Mouse (Mus musculus) gastrocnemius, adult 8-10 months (tissue): Measurements from ENCODE around the gene Troap. TPM values are rescaled to one million over a fixed set of nuclear protein-coding genes. Genes with fewer than 3 reads are reported as not detected.
"Not testable (repeated sequence)": the region's sequence is repeated elsewhere in the genome, so short reads cannot be mapped to it uniquely, and the experiment has no call there.

ENCODE experiments used
- DNase-seq, 2 experiments: peaks; one replicate each; pipeline ENCODE4 v3.0.0; 2022; ENCODE audit warnings: low spot score in 2 of 2
- total RNA-seq, 4 experiments: library from RNA; stranded (reverse); gene quantifications; 2 replicates each; pipeline ENCODE4 v1.2.4; 2022

Gene Troap
- total RNA-seq, 4 experiments from 2014 or later, result not detected

GRCm38 (mm10) chr15:99040920-99041856, 33.2 kb upstream of the Troap start:
- DNase-seq, result no peak

GRCm38 (mm10) chr15:99042334-99042733, 32.0 kb upstream of the Troap start:
- DNase-seq, result no peak

DNA sequence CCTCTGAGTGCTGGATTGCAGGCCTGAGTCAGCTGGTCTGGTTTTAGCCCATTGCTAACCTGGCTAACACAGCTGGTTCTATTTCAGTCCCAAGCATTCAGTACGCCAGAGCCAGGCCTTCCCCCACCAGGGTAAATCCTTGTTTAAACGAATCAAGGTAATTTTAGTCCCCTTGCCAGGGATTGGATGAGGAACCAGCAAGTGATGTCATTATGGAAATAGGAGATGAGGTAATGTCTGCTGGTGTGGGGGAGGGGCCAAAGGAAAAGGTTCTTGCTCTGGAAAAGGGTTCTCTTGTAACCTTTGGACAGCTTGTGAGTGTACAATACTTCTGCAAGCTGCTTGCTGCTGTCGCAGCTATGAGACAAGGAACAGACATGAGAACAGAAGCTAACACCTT, 29.5 kb upstream of the Troap start:
- no peak for DNase-seq

GRCm38 (mm10) chr15:99045734-99046133, 28.6 kb upstream of the Troap start:
- not testable (repeated sequence) for DNase-seq

- DNase-seq, result peak in 1 of 2 experiments; percentile 31
These were observed 24.7 kb upstream of the Troap start for GRCm38 (mm10) chr15:99049473-99050253.

- no peak for DNase-seq
These were observed 21.0 kb upstream of the Troap start for GRCm38 (mm10) chr15:99053373-99053772.

- no peak for DNase-seq
These were observed 19.3 kb upstream of the Troap start, which contains the start of gene Prph for GRCm38 (mm10) chr15:99055040-99055439. Gene Prph, plus strand, starts transcription at chr15:99055174.

- DNase-seq, result peak in 1 of 2 experiments; percentile 14
These were observed 18.8 kb upstream of the Troap start for GRCm38 (mm10) chr15:99055511-99055961.

GRCm38 (mm10) chr15:99056332-99056731, 18.0 kb upstream of the Troap start:
- no peak for DNase-seq

DNA sequence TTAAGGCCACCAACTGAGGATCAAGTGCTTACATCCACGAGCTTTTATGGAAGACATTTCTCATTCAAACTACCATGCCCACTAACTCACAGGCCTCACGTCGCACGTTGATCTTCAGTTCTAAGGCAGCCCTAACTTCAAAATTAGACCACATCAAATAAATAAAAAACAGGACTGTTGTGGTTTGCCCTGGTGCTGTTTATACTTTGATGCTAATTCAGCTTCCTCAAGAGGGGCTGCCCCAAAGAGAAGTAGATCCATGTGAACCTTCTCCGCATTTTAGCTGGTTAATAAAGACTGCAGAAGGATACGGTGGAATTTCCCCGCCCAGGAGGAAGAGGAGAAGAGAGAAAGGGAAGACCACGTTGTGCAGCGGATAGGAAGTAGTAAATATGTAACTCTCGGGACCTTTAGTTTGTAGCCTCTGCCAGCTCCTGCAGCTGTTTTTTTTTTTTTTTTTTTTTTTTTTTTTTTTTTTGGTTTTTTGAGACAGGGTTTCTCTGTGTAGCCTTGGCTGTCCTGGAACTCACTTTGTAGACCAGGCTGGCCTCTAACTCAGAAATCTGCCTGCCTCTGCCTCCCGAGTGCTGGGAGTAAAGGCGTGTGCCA, 8.7 kb upstream of the Troap start:
- no peak for DNase-seq

GRCm38 (mm10) chr15:99071988-99072387, 2.4 kb upstream of the Troap start:
- no peak for DNase-seq

DNA sequence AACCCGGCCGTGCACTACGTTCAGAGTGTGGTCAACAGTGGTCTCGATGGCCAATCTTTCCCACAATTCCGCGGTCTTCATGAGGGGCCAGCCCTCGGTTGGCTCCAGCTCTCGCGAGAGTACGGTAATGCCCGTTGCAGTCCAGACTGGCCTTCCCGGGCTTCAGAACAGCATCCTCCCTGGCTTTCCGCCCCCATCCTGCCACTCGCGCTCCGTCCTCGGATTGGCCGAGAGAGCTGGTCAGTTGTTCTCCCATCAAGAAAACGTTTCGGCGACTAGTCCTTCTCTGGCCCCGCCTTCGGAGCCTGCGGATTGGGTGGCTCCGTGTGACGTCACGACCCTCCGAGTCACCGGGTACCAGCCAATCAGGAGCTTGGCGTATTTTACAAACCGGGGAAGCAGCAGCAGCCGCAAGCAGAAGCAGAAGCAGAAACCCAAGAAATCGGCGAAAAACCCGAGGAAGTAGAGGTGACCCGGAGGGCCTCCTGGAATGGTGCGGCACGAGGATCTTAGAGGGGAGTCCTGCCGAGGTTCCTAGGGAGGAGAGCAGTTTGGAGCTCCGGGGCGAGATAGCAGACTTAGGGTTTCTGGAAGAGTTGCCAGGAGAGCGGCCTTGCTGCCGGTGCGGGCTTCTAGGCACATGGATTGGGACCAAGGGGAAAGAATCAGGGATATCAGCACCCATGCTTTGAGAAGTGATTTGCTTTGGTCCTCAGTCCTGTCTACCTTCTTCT, 392 bp downstream of the Troap start:
- peak; percentile 93 to 94 for DNase-seq

DNA sequence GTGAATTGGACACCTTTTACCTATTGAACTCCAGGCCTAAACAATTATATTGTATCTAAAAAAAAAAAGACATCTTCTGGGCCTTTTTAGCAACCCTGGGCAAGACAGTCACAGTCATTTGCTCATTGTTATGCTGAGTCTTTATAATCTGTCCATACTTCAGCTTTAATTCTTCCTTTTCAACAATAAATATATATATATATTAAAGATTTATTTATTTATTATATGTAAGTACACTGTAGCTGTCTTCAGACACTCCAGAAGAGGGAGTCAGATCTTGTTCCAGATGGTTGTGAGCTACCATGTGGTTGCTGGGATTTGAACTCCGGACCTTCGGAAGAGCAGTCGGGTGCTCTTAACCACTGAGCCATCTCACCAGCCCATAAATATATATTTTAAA, 1.6 kb downstream of the Troap start:
- not testable (repeated sequence) for DNase-seq

- DNase-seq, result no peak
These were observed 4.0 kb downstream of the Troap start for GRCm38 (mm10) chr15:99078181-99078910.

DNA sequence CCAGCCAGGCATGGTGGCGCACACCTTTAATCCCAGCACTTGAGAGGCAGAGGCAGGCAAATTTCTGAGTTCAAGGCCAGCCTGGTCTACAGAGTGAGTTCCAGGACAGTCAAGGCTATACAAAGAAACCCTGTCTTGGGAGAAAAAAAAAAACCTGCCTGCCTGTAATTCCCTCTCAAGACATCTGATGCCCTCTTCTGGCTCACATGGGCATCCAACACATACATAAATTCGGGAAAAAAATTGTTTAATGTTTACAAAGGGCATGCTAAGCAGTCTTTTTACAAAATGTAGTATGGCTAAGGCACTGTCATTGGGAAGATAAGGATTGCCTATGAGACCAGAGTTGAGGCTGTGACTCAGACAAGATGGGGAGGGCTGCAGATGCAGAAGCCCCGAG, 5.4 kb downstream of the Troap start:
- DNase-seq, result no peak

- DNase-seq, result no peak
These were observed 7.9 kb downstream of the Troap start for GRCm38 (mm10) chr15:99082322-99082721.

DNA sequence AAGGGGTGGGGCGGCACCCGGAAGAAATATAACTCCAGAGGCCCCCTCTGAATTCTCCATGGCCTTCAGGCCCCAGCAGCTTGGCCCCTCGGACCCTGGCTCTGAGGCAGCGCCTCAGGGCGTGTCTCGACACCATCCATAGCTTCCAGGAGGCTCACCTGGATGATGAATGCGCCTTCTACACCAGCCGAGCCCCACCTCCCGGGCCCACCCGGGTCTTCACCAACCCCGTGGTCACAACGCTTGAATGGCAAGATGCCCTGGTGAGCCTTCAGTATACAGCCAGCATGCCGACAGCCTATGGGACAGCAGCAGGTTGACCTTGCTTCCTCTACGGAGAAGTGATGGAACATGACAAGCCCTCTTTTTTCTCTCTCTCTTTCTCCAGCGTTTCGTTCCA, 8.5 kb downstream of the Troap start:
- no peak for DNase-seq

DNA sequence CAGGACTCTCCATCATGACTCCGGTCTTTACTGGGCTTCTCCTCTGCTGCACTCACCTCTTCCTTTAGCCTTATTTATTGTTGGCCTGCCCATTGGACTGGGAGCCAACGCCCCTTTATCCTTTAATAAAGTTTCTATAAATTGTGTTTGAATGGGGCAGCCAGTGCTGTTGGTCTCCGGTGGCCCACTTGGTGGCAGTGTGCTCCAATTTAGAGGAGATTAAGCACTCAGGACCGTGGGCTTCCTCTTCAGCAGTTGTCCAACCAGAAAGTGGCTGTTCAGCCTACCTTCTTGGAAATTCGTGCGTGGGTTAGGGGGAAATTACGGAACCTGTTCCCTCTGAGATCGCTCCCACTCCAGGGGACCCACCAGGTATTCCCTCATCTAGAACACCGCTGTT, 8.9 kb downstream of the Troap start:
- no peak for DNase-seq

DNA sequence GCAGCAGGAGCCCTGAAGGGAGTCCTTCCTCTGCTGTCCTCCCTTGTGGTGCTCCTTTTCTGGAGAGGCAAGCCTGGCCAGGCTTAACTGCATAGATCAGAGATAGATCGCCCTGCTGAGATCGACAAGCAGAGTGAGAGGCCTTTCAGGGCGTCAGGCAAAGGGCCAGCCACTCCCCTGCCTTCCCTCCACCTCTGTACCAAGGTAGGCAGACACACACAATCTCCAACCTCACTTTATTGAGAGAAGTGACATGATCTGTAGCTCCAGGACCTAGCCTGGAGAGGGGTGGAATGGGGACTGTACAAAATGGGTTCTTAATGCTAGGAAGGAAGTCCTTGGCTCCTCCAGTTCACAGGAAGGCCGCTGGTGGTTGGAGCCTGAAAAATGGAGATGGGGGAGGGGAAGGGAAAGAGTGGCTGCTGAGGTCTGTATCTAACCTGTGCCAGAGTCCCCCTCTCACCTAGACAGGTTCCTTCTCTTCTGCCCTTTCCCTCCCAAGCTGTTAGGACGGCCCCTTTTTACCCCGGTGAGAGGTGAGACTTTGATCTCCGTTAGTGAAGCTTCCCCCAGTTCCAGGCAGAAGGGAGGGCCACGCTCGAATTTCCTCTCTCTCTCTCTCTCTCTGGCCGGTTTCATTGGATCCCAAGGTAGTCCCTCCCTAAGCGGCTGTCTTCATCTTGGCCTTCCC, 9.6 kb downstream of the Troap start:
- no peak for DNase-seq

GRCm38 (mm10) chr15:99084618-99085017, 10.2 kb downstream of the Troap start:
- DNase-seq, result no peak
